Mouse (Mus musculus) C2C12 (cell line): ENCODE data around the gene Slc22a23.

Experiments used
- CEBPB ChIP-seq: IDR thresholded peaks from one replicate; pipeline ENCODE4 v1.6.1; 2011; ENCODE audit warnings: low read depth, mild to moderate bottlenecking, control low read depth, moderate library complexity
- CTCF ChIP-seq: IDR thresholded peaks from one replicate; pipeline ENCODE4 v1.5.1; 2011; ENCODE audit not compliant: control insufficient read depth, insufficient read depth, insufficient read length
- FOSL1 ChIP-seq: IDR thresholded peaks from one replicate; pipeline ENCODE4 v1.8.0; 2011; ENCODE audit warnings: mild to moderate bottlenecking, low read length; ENCODE audit not compliant: poor library complexity, insufficient read depth, severe bottlenecking
- MAX ChIP-seq: IDR thresholded peaks from one replicate; pipeline ENCODE4 v1.6.1; 2011; ENCODE audit warnings: mild to moderate bottlenecking, control low read depth
- MYOD1 ChIP-seq: IDR thresholded peaks from one replicate; pipeline ENCODE4 v1.6.1; 2011; ENCODE audit warnings: low read depth; ENCODE audit not compliant: control insufficient read depth, insufficient read length
- MYOG ChIP-seq: IDR thresholded peaks from one replicate; pipeline ENCODE4 v1.6.1; 2011; ENCODE audit not compliant: control insufficient read depth, insufficient read length; ENCODE audit errors: extremely low read depth
- USF1 ChIP-seq: IDR thresholded peaks from one replicate; pipeline ENCODE4 v1.6.1; 2011; ENCODE audit warnings: low read depth, mild to moderate bottlenecking, control low read depth, moderate library complexity

GRCm38 (mm10) chr13:34375145-34375544 is 30.2 kb upstream of the Slc22a23 start:
- TF ChIP-seq CTCF (no peak), USF1 (no peak), FOSL1 (no peak), MAX (no peak), MYOD1 (no peak), MYOG (no peak), CEBPB (no peak)
